Mouse (Mus musculus) ES-Bruce4 (cell line): ENCODE measurements around the gene Akr1d1.

Experiments used
- CTCF ChIP-seq: IDR thresholded peaks from one replicate; pipeline ENCODE4 v1.8.1; 2011; ENCODE audit warnings: low read depth, low read length
- EP300 ChIP-seq: IDR thresholded peaks from 2 replicates; pipeline ENCODE4 v1.6.1; 2011; ENCODE audit warnings: low read depth, low read length; ENCODE audit not compliant: insufficient read depth
- POLR2A ChIP-seq: IDR thresholded peaks from one replicate; pipeline ENCODE4 v1.8.1; 2011; ENCODE audit warnings: low read length; ENCODE audit not compliant: insufficient read depth

GRCm38 (mm10) chr6:37538792-37539191 is 8.8 kb downstream of the Akr1d1 start:
- TF ChIP-seq POLR2A: no peak
- TF ChIP-seq CTCF: no peak
- no peak for TF ChIP-seq EP300
